Mouse (Mus musculus) left cerebral cortex, postnatal 14 days (tissue): ENCODE data around the gene Msi2. TPM values are rescaled to one million over a fixed set of nuclear protein-coding genes. Genes with fewer than 3 reads are reported as not detected.

Source experiments
- DNase-seq, 2 experiments: peaks; one replicate each; pipeline ENCODE4 v3.0.0; 2021 to 2022; ENCODE audit warnings: low spot score in 2 of 2, mixed read lengths in 1 of 2
- intact Hi-C: fragments of 180-260 bp; cut with DNase I; formaldehyde crosslinking; loops from one replicate; pipeline ENCODE4 v1.15.1; 2025
- total RNA-seq, 2 experiments: library from RNA; stranded (reverse); gene quantifications; 2 replicates each; pipeline ENCODE4 v1.2.3; 2021

Gene Msi2
- total RNA-seq, 2 experiments from 2014 or later = 97.8 to 103 TPM

DNA sequence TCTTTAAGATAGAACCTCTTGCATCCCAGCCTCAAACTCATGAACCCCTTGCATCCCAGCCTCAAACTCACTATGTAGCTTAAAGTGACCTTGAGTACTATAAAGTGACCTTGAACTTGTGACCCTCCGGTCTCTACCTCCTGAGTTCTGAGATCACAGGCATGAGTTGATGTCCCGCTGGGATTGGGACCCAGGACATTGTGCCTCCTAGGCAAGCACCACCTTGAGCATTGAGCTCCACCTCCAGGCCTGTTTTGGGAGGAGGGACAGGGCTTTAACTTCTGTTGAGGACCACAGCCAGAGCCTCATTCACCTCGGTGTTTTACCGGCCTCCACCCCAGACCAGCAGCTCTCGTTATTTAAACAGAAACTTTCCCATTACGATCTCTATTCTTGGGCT is 93.7 kb downstream of the Msi2 start:
- no peak for DNase-seq
- intact Hi-C loops = loop anchor here (5.0 kb wide), 1 partner anchor 42 kb away; no protein-coding TSS in a partner anchor

DNA sequence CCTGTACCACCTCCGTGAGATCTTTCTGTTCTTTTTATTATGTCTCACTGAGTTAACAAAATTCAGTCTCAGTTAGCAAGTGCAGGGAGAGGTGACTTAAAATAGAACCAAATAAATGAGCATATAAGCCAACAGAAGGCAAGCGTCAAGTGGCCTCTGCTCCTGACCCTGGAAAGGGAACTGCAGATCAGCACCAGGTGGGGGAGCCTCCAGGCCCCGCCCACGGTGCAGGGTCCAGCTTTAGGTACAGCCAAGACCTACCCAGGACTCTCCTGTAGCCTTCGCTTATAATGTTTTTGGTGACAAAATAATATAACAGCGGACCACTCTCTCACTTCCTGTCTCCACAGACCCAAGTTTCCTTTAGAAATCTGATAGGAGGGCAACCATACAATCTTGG is 94.6 kb downstream of the Msi2 start:
- no peak for DNase-seq
- intact Hi-C loops = no loop called here

DNA sequence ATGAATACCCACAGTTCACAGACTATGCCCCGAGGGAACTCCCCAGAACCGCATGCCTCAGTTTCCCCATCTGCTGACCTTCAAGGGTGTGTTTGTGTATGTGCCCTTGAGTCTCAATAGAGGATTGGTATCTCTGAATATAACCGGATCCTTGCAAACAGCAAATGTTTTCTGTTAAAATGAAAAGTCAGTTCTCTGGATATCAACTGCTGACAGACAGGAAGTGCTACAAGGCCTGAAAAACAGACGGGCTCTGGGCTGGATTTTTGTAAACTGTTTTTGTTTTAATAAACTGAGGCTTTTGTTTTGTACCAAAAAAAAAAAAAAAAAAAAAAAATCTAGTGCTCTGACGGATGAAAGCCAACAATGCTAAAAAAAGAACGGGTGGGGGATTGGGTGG is 95.8 kb downstream of the Msi2 start:
- no peak for DNase-seq
- intact Hi-C loops = no loop called here

DNA sequence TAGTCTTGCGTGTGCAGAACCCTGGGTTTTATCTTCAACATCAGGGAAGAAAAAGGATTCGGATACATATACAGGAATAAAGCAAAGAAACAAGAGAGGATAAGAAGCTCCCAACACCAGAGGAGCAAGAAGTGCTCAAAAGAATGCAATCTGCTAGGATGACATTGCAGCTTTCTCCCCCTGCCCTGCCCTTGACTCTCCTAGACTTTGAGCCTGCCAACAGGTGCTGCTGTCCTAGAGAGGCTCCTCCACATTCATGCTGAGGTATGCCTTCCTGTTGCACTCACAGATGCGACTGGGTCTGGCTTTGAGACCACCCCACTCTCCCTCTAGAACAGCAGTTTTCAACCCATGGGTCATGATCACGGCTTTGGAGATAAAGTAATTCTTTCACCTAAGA is 96.5 kb downstream of the Msi2 start:
- intact Hi-C loops = no loop called here
- DNase-seq = no peak

DNA sequence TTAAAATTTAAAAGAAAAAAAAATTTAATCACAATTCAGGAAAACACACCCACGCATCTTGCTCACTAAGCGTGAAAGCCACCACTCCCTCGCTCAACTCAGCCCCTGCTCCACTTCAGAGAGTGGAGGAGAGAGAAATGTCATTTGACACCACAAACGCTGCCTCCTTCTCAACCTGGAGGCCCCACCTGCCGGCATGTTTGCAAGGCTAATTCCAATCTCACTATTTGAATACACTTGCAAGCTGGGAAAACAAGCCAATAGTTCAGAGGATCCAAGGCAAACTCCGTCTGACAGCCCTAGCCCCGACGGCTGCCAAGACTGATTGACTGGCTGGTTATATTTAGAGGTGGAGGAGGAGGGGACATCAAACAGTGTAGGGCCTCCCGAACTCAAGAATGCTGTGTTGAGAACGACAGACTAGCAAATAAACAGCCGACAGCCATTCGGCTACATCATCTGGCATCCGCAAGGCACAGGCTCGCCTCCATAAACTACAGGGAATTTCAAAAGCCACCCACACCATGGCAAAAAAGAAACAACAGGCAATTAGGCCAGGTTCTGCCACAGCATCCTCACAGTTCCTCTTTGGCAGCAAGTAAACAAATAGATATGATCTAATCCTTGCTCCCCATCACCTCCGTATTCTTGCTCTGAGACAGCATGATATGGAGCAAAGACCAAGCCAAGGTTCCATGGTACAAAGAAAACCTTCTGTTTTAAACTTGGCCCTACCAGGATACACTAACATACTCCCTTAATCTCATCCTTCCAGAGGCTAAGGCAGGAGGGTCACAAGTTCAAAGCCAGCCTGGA is 97.9 kb downstream of the Msi2 start:
- DNase-seq = peak; percentile 52 to 72
- intact Hi-C loops = no loop called here

DNA sequence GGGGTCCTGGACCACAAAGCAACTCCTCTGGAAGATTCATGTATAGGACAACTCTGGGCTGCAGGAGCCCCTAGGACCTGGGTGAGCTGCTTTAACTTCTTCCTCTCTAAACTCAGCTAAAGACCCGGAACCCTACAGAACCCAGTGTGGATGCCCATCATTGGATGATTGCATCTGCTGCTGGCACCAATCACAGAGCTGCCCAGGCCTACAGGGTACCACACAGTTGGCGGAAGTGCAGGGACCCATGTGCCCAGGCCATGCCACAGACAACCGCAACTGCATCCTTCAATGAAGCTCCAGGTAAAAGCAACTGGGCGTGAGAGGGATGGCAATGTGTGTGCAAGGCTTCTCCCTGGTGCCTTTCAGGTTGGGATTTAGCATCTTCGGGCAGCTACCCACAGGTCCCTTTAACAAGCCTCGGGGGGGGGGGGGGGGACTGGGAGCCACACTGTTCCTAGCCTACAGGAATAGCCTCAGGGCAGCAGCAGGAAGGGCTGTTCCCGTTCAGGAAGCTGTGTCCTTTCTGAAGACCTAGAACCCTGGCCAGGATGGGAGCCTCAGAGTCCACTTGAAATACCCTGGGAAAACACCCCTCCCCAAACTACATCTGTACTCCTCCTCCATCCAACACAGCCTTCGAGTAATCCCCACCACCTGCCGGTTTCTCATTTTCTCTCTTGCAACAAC is 98.7 kb downstream of the Msi2 start:
- DNase-seq = no peak
- intact Hi-C loops = no loop called here

DNA sequence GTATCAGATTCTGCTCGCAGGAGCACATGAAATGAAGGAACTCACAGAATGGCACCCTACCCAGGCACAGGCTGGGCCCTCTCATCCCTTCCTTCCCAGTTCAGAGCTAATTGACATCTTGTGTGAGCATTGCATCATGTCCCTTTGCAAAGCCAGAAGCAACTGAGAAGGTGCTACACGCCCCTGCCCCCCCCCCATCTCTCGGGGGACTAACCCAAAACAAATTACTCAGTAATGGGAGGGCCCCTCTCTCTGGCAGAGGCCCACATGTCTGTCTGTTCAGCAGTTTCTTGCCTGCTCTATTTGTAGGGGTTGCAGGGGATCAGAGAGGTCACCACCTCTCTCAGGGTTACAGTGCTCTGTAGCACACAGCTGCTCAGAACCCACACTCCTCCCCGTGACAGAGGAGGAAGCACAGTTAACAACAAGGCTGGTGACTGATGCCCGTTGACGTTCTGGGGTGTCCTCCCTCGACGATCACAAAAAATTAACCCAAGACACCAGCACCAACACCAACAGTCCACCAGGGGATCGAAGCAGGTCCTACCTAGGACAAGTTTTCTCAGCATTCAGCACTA is 99.5 kb downstream of the Msi2 start:
- no peak for DNase-seq
- intact Hi-C loops = no loop called here

DNA sequence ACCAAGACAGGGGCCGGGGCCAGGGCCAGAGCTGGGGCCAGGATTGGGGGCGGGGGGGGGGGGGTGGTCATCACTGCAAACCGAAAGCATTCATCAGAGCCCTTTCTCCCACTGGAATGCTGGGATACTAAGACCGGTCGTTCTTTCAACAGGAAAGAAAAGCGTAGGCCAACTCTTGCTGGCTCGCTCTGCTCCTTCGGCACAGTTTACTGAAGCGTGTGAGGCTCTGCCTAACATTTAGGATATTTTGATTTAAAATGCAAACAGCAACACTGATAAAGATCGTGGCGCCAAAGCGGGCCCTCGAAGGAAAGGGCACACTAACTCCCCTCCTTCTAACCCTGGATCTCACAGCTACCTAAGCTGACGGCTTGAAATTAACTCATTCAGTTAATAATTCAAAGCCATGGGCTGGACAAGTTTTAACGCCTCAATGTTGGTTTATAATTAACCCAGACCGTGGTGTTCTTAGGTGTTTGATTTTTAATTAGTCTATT is 100.3 kb downstream of the Msi2 start:
- DNase-seq = no peak
- intact Hi-C loops = no loop called here

DNA sequence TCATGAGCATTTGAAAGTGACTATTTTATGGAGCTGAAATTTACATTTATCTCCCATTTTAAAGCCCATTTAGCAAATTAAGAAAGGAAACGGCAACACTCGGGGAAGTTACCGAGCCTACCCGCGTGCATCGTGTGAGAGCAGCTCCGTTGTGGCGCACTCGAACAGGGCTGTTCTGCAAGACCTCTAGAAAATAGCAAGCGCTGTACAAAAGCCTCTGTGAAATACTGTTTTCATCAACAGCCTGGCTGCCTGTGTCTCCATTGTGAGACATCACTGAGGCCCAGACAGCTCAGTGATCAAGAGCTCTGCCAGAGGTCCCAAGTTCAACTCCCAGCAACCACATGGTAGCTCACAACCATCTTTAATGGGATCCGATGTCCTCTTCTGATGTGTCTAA is 100.9 kb downstream of the Msi2 start:
- intact Hi-C loops = no loop called here
- DNase-seq = no peak

DNA sequence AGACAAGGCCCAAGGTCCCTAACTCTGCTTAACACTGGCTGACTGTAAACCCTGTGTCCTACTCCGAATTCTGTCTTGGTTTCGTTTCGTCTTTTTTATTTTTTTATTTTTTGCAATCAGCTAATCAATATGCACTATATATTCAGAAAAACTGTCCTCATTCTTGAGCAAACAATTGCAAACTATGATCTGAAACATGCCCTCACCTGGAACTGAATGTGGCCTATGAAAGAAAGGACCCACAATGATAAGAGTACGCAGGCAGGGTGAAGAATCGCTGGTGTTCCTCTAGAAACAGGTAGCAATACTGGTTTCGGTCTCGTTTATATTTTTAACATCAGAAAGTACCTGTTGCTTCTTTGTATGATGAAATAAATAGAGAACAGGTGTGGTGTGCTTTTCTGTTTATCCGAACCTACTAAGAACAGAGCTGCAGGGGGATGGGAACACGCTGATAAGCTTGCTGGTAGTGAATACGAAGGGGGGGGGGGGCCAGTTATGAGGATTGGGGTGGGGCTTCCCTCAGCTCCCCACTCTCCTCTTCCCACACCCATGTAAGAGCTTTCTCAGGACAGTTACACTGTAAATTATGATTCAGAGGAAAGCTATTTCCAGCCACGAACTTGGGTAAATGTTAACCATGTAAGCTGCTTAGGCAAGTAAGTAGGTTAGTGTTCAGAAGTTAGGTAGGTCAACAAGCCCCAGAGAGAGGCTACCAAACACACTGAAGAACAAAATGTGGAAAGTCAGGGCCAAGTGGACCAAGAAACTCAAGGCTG is 103.6 kb downstream of the Msi2 start:
- DNase-seq = no peak

DNA sequence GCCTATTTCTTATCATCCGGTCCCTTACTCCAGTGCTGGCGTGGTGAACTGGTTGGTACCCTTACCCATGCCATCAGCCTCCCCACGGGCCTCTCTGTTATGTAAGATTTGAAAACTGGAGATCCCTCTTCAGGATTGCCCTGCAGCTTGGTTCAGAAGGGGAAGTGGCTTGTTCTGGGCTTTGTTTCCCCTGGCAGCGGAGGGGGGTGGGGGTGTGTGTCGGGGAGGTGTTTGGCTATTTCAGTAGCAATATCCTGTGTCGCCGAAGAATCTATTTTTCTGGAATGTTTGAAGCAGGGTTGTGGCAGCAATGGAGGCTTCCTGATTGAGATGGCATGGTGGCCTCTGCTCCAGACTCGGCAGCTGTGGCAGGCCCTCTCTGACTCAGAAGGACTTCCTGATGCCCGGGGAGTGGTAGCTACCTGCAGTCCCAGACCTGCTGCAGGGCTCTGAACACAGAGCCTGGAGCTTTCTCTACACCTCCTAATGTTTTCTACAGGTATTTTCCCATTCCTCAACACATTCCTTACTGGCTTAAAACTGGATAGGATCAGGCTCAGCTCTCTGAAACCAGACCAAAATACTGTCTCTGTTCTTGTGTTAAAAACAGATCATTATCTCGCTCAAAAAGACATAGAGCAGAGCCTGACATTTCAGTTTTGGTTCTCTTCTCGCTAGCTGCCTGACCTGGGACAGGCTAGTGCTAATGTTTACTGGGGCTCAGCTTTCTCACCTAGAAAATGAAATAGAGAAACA is 104.4 kb downstream of the Msi2 start:
- intact Hi-C loops = no loop called here
- no peak for DNase-seq

More for the DNA sequence above, 103.6 kb downstream of the Msi2 start:
- intact Hi-C loops = no loop called here

DNA sequence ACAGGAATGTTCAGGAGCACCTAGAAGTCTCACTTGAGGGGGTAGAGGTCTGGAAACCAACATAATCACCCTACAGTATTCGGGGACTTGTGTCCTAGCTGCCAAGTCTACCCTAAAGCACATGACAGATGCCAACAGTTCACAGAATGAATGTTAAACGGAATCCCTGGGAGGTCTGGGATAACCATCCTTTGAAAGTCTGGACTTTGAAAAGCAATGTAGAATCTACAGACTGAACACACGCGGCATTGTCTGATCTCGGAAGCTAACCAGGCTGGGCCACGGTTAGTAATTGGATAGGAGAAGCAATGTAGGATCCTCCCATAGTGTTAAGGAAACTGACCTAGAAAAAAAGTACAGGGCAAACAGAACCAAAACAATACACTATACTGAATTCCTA is 105.3 kb downstream of the Msi2 start:
- intact Hi-C loops = no loop called here
- no peak for DNase-seq

DNA sequence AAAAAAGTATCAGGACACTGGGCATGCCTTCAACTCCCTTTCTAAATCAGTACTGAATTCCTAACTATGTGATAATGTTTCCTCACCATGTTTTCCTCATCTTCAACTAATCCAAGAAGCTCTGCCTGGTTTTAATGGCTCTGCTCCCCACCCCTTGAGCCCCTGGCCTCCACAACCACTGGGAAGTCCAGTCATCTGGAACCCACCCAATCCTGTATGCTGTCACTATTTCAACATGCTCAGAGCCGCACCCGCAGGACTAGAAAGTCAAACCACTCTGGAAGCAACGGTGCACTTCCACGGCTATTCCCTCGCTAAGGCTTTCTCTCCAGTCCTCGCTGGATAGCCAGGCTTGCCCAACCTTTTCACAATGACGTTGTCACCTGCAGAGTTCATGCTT is 106.2 kb downstream of the Msi2 start:
- intact Hi-C loops = no loop called here
- DNase-seq = no peak

DNA sequence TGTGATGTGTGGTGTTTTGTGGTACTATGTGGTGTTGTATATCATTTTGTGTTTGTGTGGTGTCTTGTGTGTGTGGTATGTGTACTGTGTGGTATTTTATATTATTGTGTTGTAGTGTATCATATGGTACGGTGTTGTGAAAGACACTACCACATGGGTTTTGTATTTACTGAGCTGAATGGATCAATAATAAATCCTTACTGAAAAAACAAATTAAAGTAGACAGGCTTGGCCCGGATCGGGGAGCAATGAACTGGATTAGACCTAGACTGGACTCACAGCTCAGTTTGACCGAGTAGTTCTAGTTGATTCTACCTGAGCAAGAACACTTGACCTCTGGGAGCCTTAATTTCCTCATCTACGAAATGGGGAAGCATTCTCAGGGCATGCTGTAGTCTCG is 107.5 kb downstream of the Msi2 start:
- intact Hi-C loops = no loop called here
- no peak for DNase-seq

DNA sequence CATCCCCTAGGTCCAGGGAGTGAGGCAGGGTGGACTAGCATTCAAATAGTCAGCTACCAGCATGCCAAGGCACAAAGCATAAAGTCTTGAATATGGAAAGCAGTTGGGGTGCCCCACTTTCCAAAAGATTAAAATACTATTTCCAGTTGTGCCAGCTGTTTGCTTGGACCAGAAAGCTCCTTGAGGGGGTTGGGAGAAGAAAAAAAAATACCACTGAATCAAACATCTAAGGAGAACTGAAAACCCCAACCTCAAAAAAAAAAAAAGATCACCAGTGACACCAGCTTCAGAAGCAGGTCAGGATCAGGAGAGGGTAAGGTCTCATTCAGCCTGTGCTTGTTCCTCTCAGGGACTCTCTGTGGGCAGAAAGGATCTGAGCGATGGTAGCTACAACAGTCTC is 108.2 kb downstream of the Msi2 start:
- intact Hi-C loops = no loop called here
- DNase-seq = no peak

DNA sequence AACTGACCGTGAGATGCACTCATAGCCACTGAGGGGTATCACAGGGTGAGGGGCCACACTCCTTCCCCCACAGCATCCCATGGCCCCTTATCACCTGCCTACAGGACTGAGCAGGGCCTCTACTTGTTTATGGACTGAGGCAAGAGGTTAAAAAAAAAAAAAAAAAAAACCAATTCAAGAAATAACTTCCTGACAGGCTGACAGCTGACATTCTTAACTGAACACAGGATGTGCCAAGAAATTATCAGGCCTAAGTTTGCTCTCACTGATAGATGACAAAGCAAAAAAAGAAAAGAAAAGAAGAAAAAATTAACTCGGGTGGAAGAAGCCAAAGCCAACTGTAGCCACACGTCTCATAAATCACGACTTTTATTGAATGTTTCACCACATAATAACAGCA is 109.7 kb downstream of the Msi2 start:
- intact Hi-C loops = loop anchor here (5.0 kb wide), 1 partner anchor 34 kb away; no protein-coding TSS in a partner anchor
- no peak for DNase-seq

DNA sequence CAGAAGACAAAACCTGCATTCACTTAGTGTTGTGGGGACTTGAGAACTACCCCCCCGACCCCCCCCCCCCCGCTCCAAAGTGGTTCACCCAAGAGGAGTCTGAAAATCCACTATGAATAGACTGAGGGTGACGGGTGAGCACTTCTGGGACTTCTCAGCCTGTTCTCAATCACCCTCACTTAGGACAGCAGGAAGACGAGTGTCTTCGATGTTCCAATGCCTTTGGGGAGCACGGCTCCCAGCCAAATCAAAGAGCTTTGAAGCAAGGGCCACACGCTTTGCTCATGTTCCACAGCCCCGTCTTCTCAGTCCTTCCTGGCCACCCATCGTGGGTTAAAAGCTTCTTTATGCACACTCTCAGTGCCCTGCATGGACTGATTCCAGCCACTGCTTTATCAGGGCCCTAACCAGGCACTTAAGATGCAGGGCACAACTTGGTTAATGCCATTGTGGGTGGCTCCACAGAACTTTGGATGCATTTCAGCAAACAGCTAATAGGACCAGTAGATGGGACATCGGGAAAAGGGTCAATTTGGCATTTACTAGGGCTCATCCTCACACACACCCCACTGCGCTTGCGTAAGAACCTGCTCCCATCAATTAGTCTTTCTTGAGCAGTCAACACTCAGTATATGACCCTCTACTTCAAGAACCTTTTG is 110.5 kb downstream of the Msi2 start:
- DNase-seq = peak in 1 of 2 experiments; percentile 31
- intact Hi-C loops = loop anchor here (5.0 kb wide), 1 partner anchor 34 kb away; no protein-coding TSS in a partner anchor

DNA sequence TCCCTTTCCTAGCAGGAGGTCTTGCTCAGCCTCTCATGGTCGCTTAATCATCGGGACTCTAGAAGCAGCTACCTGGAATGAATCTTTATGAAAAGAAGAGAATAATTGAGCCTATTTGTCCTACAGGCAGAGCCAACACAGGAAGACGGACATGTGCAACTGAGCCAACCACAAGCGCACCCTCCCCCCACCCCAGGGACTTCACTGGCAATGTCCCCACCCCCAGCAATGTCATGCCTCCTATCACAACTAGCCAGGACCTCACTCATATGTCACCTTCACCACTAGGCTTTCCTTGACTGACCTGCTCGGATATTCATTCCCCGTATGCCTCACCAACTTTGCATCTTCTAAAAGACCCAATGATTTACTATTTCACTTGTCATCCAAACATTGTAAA is 112.5 kb downstream of the Msi2 start:
- intact Hi-C loops = loop anchor here (5.0 kb wide), 1 partner anchor 37 kb away; no protein-coding TSS in a partner anchor
- no peak for DNase-seq
